Mouse (Mus musculus): ENCODE results near the gene Snx12. TPM values are rescaled to one million over a fixed set of nuclear protein-coding genes. Genes with fewer than 3 reads are reported as not detected.
A peak's percentile ranks its signal among the peaks of the same experiment; 100 is the strongest.

Gene Snx12
- polyA plus RNA-seq, 1 experiment from 2014 or later: 42.2 TPM

- H3K4me3 ChIP-seq (replicated peaks): peak overlapping the region; percentile 59
- peak overlapping the region; percentile 52 for H3K4me2 ChIP-seq
- ATAC-seq (ENCODE audit: low FRiP score): peak; percentile 62; the same call in 1 of the 2 replicates
- peak overlapping the region; percentile 77 for H3K27ac ChIP-seq (replicated peaks)
- no peaks in the 10 kb centered on the region for H3K9me3 ChIP-seq (replicated peaks)
- H3K27me3 ChIP-seq (replicated peaks): peaks cover 3% of the 10 kb centered on the region; the same call in 1 of the 2 replicates
- WGBS: 31% methylated on average over 7 of the region's 7 CpGs
- H3K36me3 ChIP-seq: no peaks in the 10 kb centered on the region
- peaks cover 8% of the 10 kb centered on the region; the same call in 1 of the 2 replicates for H3K4me1 ChIP-seq
- no peak overlapping the region for H3K9ac ChIP-seq (replicated peaks)
Measured at GRCm38 (mm10) chrX:101222796-101223162, 416 bp upstream of the Snx12 start.

GRCm38 (mm10) chrX:101189285-101189684 is 33.1 kb downstream of the Snx12 start:
- H3K4me3 ChIP-seq (replicated peaks): no peak overlapping the region
- 83% methylated on average over 3 of the region's 3 CpGs for WGBS
- H3K27me3 ChIP-seq (replicated peaks): peaks cover 8% of the 10 kb centered on the region; the same call in 1 of the 2 replicates
- H3K9ac ChIP-seq (replicated peaks): no peak overlapping the region
- no peak overlapping the region for H3K27ac ChIP-seq (replicated peaks)
- ATAC-seq (ENCODE audit: low FRiP score): no peak
- no peaks in the 10 kb centered on the region for H3K9me3 ChIP-seq (replicated peaks)
- H3K4me1 ChIP-seq: no peaks in the 10 kb centered on the region
- H3K36me3 ChIP-seq: no peaks in the 10 kb centered on the region
- no peak overlapping the region for H3K4me2 ChIP-seq

GRCm38 (mm10) chrX:101187647-101188046 is 34.7 kb downstream of the Snx12 start:
- Histone ChIP-seq H3K9ac (replicated peaks) (no peak overlapping the region), H3K27ac (replicated peaks) (no peak overlapping the region), H3K27me3 (replicated peaks) (peaks cover 8% of the 10 kb centered on the region; the same call in 1 of the 2 replicates), H3K36me3 (no peaks in the 10 kb centered on the region), H3K4me1 (no peaks in the 10 kb centered on the region), H3K4me3 (replicated peaks) (no peak overlapping the region), H3K9me3 (replicated peaks) (no peaks in the 10 kb centered on the region), H3K4me2 (no peak overlapping the region)
- ATAC-seq (ENCODE audit: low FRiP score): no peak
- WGBS: 76% methylated on average over 1 of the region's 1 CpGs

DNA sequence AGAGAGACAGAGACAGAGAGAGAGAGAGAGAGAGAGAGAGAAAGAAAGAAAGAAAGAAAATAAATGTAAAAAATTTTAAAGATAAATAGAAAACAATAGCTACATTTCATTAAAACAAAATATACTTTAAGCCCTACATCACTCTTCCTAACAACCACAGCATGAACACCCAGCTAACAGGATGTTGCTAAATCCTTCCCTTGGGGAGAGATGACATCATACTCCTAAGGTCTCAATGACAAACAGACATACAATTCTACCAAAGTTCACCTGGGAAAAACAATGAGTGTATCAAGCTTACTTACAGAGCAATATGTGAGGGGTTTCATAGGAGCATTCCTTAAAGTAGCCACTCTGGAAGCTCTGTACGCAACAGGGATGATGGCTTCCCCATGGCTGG is 49.0 kb downstream of the Snx12 start:
- no peaks in the 10 kb centered on the region for H3K36me3 ChIP-seq
- no peak overlapping the region for H3K27ac ChIP-seq (replicated peaks)
- no peak overlapping the region for H3K4me2 ChIP-seq
- no peak for ATAC-seq (ENCODE audit: low FRiP score)
- WGBS: 89% methylated on average over 1 of the region's 1 CpGs
- H3K27me3 ChIP-seq (replicated peaks): 0 out of 2 replicates have a peak, but pooled peaks cover 3% of the 10 kb centered on the region
- H3K4me3 ChIP-seq (replicated peaks): no peak overlapping the region
- no peaks in the 10 kb centered on the region for H3K4me1 ChIP-seq
- no peak overlapping the region for H3K9ac ChIP-seq (replicated peaks)
- H3K9me3 ChIP-seq (replicated peaks): no peaks in the 10 kb centered on the region

- no peak overlapping the region for H3K27ac ChIP-seq (replicated peaks)
- H3K9ac ChIP-seq (replicated peaks): no peak overlapping the region
- 0 out of 2 replicates have a peak, but pooled peaks cover 2% of the 10 kb centered on the region for H3K27me3 ChIP-seq (replicated peaks)
- ATAC-seq (ENCODE audit: low FRiP score): no peak
- H3K9me3 ChIP-seq (replicated peaks): no peaks in the 10 kb centered on the region
- 62% methylated on average over 2 of the region's 2 CpGs for WGBS
- H3K36me3 ChIP-seq: no peaks in the 10 kb centered on the region
- H3K4me1 ChIP-seq: no peaks in the 10 kb centered on the region
- no peak overlapping the region for H3K4me3 ChIP-seq (replicated peaks)
- no peak overlapping the region for H3K4me2 ChIP-seq
Measured at GRCm38 (mm10) chrX:101168425-101168824, 53.9 kb downstream of the Snx12 start.

- no peak overlapping the region for H3K4me2 ChIP-seq
- H3K4me3 ChIP-seq (replicated peaks): no peak overlapping the region
- H3K4me1 ChIP-seq: no peaks in the 10 kb centered on the region
- no peak for ATAC-seq (ENCODE audit: low FRiP score)
- H3K9me3 ChIP-seq (replicated peaks): no peaks in the 10 kb centered on the region
- no peak overlapping the region for H3K9ac ChIP-seq (replicated peaks)
- H3K27ac ChIP-seq (replicated peaks): no peak overlapping the region
- WGBS: 83% methylated on average over 2 of the region's 2 CpGs
- 0 out of 2 replicates have a peak, but pooled peaks cover 2% of the 10 kb centered on the region for H3K27me3 ChIP-seq (replicated peaks)
- H3K36me3 ChIP-seq: no peaks in the 10 kb centered on the region
Measured at GRCm38 (mm10) chrX:101163739-101164138, 58.6 kb downstream of the Snx12 start.

- H3K4me2 ChIP-seq: no peak overlapping the region
- no peak overlapping the region for H3K9ac ChIP-seq (replicated peaks)
- no peak overlapping the region for H3K27ac ChIP-seq (replicated peaks)
- H3K4me1 ChIP-seq: no peaks in the 10 kb centered on the region
- no peaks in the 10 kb centered on the region for H3K9me3 ChIP-seq (replicated peaks)
- no peaks in the 10 kb centered on the region for H3K36me3 ChIP-seq
- H3K4me3 ChIP-seq (replicated peaks): no peak overlapping the region
- H3K27me3 ChIP-seq (replicated peaks): 0 out of 2 replicates have a peak, but pooled peaks cover 2% of the 10 kb centered on the region
- no peak for ATAC-seq (ENCODE audit: low FRiP score)
- 70% methylated on average over 2 of the region's 3 CpGs for WGBS
Measured at GRCm38 (mm10) chrX:101163278-101163677, 59.1 kb downstream of the Snx12 start.

GRCm38 (mm10) chrX:101162532-101162931 is 59.8 kb downstream of the Snx12 start:
- 86% methylated on average over 3 of the region's 3 CpGs for WGBS
- ATAC-seq (ENCODE audit: low FRiP score): no peak
- H3K9ac ChIP-seq (replicated peaks): no peak overlapping the region
- H3K4me2 ChIP-seq: no peak overlapping the region
- no peaks in the 10 kb centered on the region for H3K36me3 ChIP-seq
- H3K27ac ChIP-seq (replicated peaks): no peak overlapping the region
- no peaks in the 10 kb centered on the region for H3K9me3 ChIP-seq (replicated peaks)
- 0 out of 2 replicates have a peak, but pooled peaks cover 2% of the 10 kb centered on the region for H3K27me3 ChIP-seq (replicated peaks)
- no peaks in the 10 kb centered on the region for H3K4me1 ChIP-seq
- no peak overlapping the region for H3K4me3 ChIP-seq (replicated peaks)

GRCm38 (mm10) chrX:101157488-101157887 is 64.9 kb downstream of the Snx12 start:
- no peak overlapping the region for H3K27ac ChIP-seq (replicated peaks)
- H3K36me3 ChIP-seq: no peaks in the 10 kb centered on the region
- no peak overlapping the region for H3K4me2 ChIP-seq
- ATAC-seq (ENCODE audit: low FRiP score): no peak
- H3K4me3 ChIP-seq (replicated peaks): no peak overlapping the region
- 87% methylated on average over 2 of the region's 2 CpGs for WGBS
- no peaks in the 10 kb centered on the region for H3K4me1 ChIP-seq
- H3K9me3 ChIP-seq (replicated peaks): no peaks in the 10 kb centered on the region
- no peak overlapping the region for H3K9ac ChIP-seq (replicated peaks)
- H3K27me3 ChIP-seq (replicated peaks): no peaks in the 10 kb centered on the region

- H3K4me3 ChIP-seq (replicated peaks): no peak overlapping the region
- no peak overlapping the region for H3K9ac ChIP-seq (replicated peaks)
- no peaks in the 10 kb centered on the region for H3K9me3 ChIP-seq (replicated peaks)
- H3K27ac ChIP-seq (replicated peaks): no peak overlapping the region
- no peak overlapping the region for H3K4me2 ChIP-seq
- ATAC-seq (ENCODE audit: low FRiP score): no peak
- no peaks in the 10 kb centered on the region for H3K36me3 ChIP-seq
- 29% methylated on average over 5 of the region's 5 CpGs for WGBS
- H3K4me1 ChIP-seq: no peaks in the 10 kb centered on the region
- no peaks in the 10 kb centered on the region for H3K27me3 ChIP-seq (replicated peaks)
Measured at GRCm38 (mm10) chrX:101156369-101156768, 66.0 kb downstream of the Snx12 start.

GRCm38 (mm10) chrX:101147506-101147905 is 74.9 kb downstream of the Snx12 start:
- no peak for ATAC-seq (ENCODE audit: low FRiP score)
- H3K27me3 ChIP-seq (replicated peaks): peaks cover 6% of the 10 kb centered on the region; the same call in 1 of the 2 replicates
- H3K4me2 ChIP-seq: no peak overlapping the region
- H3K27ac ChIP-seq (replicated peaks): no peak overlapping the region
- H3K9me3 ChIP-seq (replicated peaks): no peaks in the 10 kb centered on the region
- H3K36me3 ChIP-seq: no peaks in the 10 kb centered on the region
- H3K4me1 ChIP-seq: no peaks in the 10 kb centered on the region
- H3K4me3 ChIP-seq (replicated peaks): no peak overlapping the region
- WGBS: 53% methylated on average over 5 of the region's 5 CpGs
- no peak overlapping the region for H3K9ac ChIP-seq (replicated peaks)

GRCm38 (mm10) chrX:101131992-101132791 is 90.2 kb downstream of the Snx12 start:
- Histone ChIP-seq H3K4me2 (peak overlapping the region; percentile 46), H3K27ac (replicated peaks) (0 out of 2 replicates have a peak overlapping the region, but pooled peaks have one; percentile 9), H3K4me1 (no peaks in the 10 kb centered on the region), H3K9ac (replicated peaks) (no peak overlapping the region), H3K27me3 (replicated peaks) (no peaks in the 10 kb centered on the region), H3K36me3 (no peaks in the 10 kb centered on the region), H3K9me3 (replicated peaks) (no peaks in the 10 kb centered on the region), H3K4me3 (replicated peaks) (peak overlapping the region; percentile 18; the same call in 1 of the 2 replicates)
- 40% methylated on average over 12 of the region's 12 CpGs for WGBS
- ATAC-seq (ENCODE audit: low FRiP score): peak; percentile 68

Measured in neural tube, embryonic 15.5 days (tissue).